In the genomic region with DNA sequence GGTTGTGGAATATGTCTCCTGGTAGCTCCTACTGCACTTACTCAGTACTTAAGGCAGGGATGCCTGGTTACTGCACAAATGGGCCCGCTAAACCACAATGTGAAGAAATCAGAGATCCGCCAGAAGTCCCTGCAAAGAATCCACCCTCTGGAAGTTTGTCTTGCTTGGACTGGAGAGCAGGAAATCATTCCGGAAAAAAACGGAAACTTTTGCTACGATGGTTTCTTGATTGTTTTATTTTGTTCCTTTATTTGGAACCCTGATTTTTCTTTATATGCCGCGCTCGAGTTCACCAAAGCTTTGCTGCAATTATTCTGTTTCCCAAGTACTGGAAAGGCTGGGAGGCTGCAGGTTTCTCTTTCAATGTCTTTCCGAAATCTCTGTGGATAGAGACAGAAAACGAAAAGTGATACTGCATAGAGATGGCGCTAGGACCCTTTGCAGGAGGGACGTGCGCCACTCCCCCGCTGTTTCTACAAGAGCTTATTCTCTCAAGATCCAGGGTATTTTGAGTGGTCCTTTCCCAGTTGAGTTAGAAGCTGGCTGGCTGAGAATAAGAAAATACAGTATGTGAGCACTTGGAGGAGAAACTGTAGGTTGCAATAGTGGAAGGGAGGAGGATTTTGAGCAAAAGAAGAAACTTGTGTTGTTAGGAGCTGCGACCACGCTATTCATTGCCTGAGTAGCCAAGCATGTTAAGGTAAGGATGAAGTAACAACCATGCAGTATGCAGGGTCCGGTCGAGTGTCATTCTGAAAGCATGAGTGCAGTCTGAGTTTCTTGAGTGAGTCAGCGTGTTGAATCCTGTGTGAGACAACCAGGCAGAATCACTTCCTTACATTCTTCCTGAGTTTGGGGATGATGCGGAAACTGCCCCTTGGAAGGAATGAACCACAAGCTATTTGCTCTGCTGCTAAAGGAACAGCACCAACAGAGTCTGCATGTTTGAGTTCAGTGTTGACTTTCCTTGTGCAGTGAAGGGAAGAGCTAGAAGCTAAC, we compare ENCODE assay signal across 8 mouse cellular contexts. TPM values are rescaled to one million over a fixed set of nuclear protein-coding genes. Genes with fewer than 3 reads are reported as not detected.
DNase-seq lines count a peak whose midpoint lies in the region; ATAC-seq and TF ChIP-seq lines count a peak whose summit lies in the region.

No protein-coding gene starts in this region.

- ATAC-seq in lung, embryonic 15.5 days (ENCODE audit: borderline replicate concordance, extremely low read depth, low FRiP score, low TSS enrichment): no peak
- peak; percentile 15; the same call in 1 of the 2 replicates for ATAC-seq in forebrain, postnatal 0 days
- no peak for ATAC-seq in neural tube, embryonic 15.5 days (ENCODE audit: low FRiP score)

- H3K9me3 ChIP-seq in lung, embryonic 15.5 days: no peaks in the 10 kb centered on the region
- H3K9me3 ChIP-seq in forebrain, postnatal 0 days (ENCODE audit: low read length): no peaks in the 10 kb centered on the region
- H3K9me3 ChIP-seq in neural tube, embryonic 15.5 days (replicated peaks): no peaks in the 10 kb centered on the region

- no peak overlapping the region for H3K9ac ChIP-seq in lung, embryonic 15.5 days
- H3K9ac ChIP-seq in forebrain, postnatal 0 days: no peak overlapping the region; the same call in none of the 2 replicates
- peak overlapping the region; percentile 67 for H3K9ac ChIP-seq in neural tube, embryonic 15.5 days (replicated peaks)

- H3K4me3 ChIP-seq in lung, embryonic 15.5 days: peak overlapping the region; percentile 47
- H3K4me3 ChIP-seq in forebrain, postnatal 0 days (ENCODE audit: low read depth, low read length): peak overlapping the region; percentile 67
- peak overlapping the region; percentile 60 for H3K4me3 ChIP-seq in neural tube, embryonic 15.5 days (replicated peaks)

- WGBS in lung, embryonic 15.5 days: 9% methylated on average over 20 of the region's 20 CpGs
- 4% methylated on average over 20 of the region's 20 CpGs for WGBS in forebrain, postnatal 0 days
- 7% methylated on average over 20 of the region's 20 CpGs for WGBS in neural tube, embryonic 15.5 days

- TF ChIP-seq CTCF in forebrain, postnatal 0 days (IDR thresholded peaks at IDR 0.05; ENCODE audit: low read depth): peak; percentile 52

- no peak for DNase-seq in lung, adult 18-20 months
- peak; percentile 68 for DNase-seq in forebrain, postnatal 0 days
- DNase-seq in left cerebral cortex, postnatal 25 days (ENCODE audit: low spot score in 2 of 2): peak; percentile 37 to 73
- DNase-seq in spleen, postnatal 4 days (ENCODE audit: low spot score in 2 of 2): no peak
- no peak for DNase-seq in kidney, postnatal 36 days
- DNase-seq in natural killer cell, adult 2 months (ENCODE audit: low spot score in 2 of 2): no peak

- H3K36me3 ChIP-seq in lung, embryonic 15.5 days: no peaks in the 10 kb centered on the region
- no peaks in the 10 kb centered on the region for H3K36me3 ChIP-seq in forebrain, postnatal 0 days (ENCODE audit: insufficient read depth)
- H3K36me3 ChIP-seq in neural tube, embryonic 15.5 days: no peaks in the 10 kb centered on the region

- intact Hi-C loops in left cerebral cortex, postnatal 25 days (cut with DNase I): loop anchor here (10.0 kb wide), 2 partner anchors 1578 to 1612 kb away; no protein-coding TSS in a partner anchor

- peaks cover 52% of the 10 kb centered on the region for H3K27me3 ChIP-seq in lung, embryonic 15.5 days
- H3K27me3 ChIP-seq in forebrain, postnatal 0 days (ENCODE audit: insufficient read depth, low read length): peaks cover 10% of the 10 kb centered on the region
- H3K27me3 ChIP-seq in neural tube, embryonic 15.5 days (replicated peaks): peaks cover 7% of the 10 kb centered on the region; the same call in 1 of the 2 replicates

- peaks cover 20% of the 10 kb centered on the region; the same call in 1 of the 2 replicates for H3K4me1 ChIP-seq in lung, embryonic 15.5 days
- H3K4me1 ChIP-seq in forebrain, postnatal 0 days (ENCODE audit: insufficient read depth): peaks cover 8% of the 10 kb centered on the region; the same call in 1 of the 2 replicates
- peaks cover 10% of the 10 kb centered on the region; the same call in 1 of the 2 replicates for H3K4me1 ChIP-seq in neural tube, embryonic 15.5 days

- H3K27ac ChIP-seq in lung, embryonic 15.5 days: no peak overlapping the region
- 0 out of 2 replicates have a peak overlapping the region, but pooled peaks have one; percentile 29 for H3K27ac ChIP-seq in forebrain, postnatal 0 days (ENCODE audit: low read depth, low read length)
- H3K27ac ChIP-seq in neural tube, embryonic 15.5 days (replicated peaks): peak overlapping the region; percentile 48

- peak overlapping the region; percentile 95 for H3K4me2 ChIP-seq in lung, embryonic 15.5 days
- H3K4me2 ChIP-seq in forebrain, postnatal 0 days (ENCODE audit: low read depth): peak overlapping the region; percentile 91
- H3K4me2 ChIP-seq in neural tube, embryonic 15.5 days: peak overlapping the region; percentile 64

RNA-seq across cellular contexts. Expression of gene Lingo2, which starts 1.2 kb away (rescaled TPM):
- 0.54 and 0.57 TPM in 2 replicates for polyA plus RNA-seq in lung, embryonic 15.5 days (2015; fragmentation: Nextera tagmentation; extraction: Ambion mirVana)
- total RNA-seq in forebrain, postnatal 0 days (2014; rRNA removed): 29.8 and 43.2 TPM in 2 replicates
- 18.7 and 43.8 TPM in 2 replicates for polyA plus RNA-seq in forebrain, postnatal 0 days (2015; fragmentation: Nextera tagmentation; extraction: Ambion mirVana)
- 10 to 100 TPM; 83.6 to 88.4 TPM for total RNA-seq in left cerebral cortex, postnatal 25 days (2021)
- 74.7 and 89.8 TPM in 2 replicates for polyA plus RNA-seq in neural tube, embryonic 15.5 days (2015; fragmentation: Nextera tagmentation; extraction: Ambion mirVana)

Comparison
In these comparisons a context has a peak if more than half of its experiments do, and no peak if none do; other contexts are left out.
1. DNase-seq: peak in forebrain, postnatal 0 days (single experiment) and left cerebral cortex, postnatal 25 days (2 of 2); none in lung, adult 18-20 months (0 of 2), spleen, postnatal 4 days (0 of 2), kidney, postnatal 36 days (0 of 2) and natural killer cell, adult 2 months (0 of 2).
2. RNA of gene Lingo2, which starts 1.2 kb away (polyA plus RNA-seq): 74.7 to 89.8 TPM in neural tube, embryonic 15.5 days and 18.7 to 43.8 TPM in forebrain, postnatal 0 days; 0.54 to 0.57 TPM in lung, embryonic 15.5 days; every median in the first group is over 10 times any median in the second.
3. Peak in every context shown above with its lines, with median percentiles within 50 percentile points of each other: H3K4me2 ChIP-seq and H3K4me3 ChIP-seq.